Mouse (Mus musculus) frontal cortex, postnatal 36 days (tissue): Measurements from ENCODE around the gene Gk.

Source experiments
- DNase-seq, 2 experiments: peaks; one replicate each; pipeline ENCODE4 v3.0.0; 2022; ENCODE audit warnings: low spot score in 2 of 2

Gene Gk

GRCm38 (mm10) chrX:85776544-85777087 lies at the start of gene Gk:
TSS of gene Gk (minus strand) at chrX:85776819.
- DNase-seq, result peak; percentile 94 to 96

- no peak for DNase-seq
Measured at GRCm38 (mm10) chrX:85804706-85805376, 28.2 kb upstream of the Gk start.

- no peak for DNase-seq
Measured at GRCm38 (mm10) chrX:85803006-85803405, 26.4 kb upstream of the Gk start.

DNA sequence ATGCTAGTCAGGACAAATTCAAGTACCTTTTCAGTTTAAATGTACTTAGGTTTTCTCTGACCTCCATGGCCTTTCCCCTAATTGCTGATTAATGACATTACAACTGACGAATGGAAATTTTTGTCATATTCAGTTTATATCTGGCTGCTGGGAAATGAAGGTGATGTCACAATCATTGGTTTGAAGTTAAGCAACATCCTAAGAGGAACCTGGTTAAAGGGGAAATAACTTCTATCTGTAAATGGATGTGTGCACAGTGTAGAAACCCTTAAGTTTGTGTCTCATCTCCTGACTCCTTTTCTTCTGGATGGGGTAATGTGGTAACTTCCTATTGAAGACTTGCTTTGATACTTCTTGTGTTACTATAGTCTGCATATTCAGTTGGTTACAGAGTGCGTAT lies 20.8 kb upstream of the Gk start:
- no peak for DNase-seq

DNA sequence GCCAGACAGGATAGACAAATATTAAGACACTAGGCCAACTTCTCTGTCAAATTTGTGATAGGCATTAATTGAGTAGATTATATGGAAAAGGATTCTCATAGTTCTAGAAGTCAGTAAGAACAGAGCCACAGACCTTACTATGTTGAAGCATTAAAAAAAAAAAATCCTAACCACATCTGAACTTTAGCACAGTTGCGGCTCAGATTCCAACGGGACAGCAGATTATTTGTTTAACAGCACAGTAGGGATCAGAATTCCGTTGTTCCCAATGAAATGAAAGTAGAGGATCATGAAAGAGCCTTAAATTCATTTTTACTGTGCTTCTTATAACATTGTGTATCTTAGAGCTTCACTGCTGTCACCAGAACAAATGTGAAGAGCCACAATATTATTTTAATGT lies 1.7 kb upstream of the Gk start:
- no peak for DNase-seq

GRCm38 (mm10) chrX:85777141-85777540 lies 522 bp upstream of the Gk start:
- DNase-seq, result no peak

DNA sequence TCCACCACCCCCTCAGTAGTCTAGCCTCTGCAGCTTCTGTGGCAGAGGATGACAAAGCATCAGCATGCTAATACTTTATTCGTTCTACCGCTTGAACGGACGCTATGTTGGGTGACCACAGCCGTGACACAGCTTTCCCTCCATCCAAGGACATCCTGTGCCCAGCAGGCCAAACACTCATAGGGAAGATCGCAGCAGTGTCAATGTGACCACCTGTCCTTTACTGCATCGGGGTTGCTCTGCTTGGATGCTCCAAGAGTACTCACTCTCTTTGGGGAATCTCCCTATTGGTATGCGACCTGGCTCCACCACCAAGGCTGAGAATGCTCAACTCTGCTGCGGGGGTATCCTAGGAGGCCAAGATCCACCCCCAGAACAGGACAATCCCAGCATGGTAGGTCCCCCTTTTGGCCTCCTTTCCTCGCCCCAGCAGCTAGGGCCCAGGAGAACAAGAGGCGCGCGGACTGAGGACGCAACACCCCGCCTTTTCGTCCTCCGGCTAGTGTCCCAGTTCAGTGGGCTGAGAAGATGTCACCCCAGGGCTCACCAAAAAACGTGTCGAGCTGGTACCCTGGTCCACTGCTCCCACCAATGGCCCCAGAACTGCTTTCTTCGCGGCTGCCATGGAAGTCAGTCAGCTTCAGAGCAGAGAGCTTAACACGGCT lies 608 bp downstream of the Gk start:
- DNase-seq, result peak in 1 of 2 experiments; percentile 16

- DNase-seq, result no peak
Measured at GRCm38 (mm10) chrX:85771303-85771702, 5.3 kb downstream of the Gk start.

- DNase-seq, result no peak
Measured at GRCm38 (mm10) chrX:85770747-85771146, 5.9 kb downstream of the Gk start.

DNA sequence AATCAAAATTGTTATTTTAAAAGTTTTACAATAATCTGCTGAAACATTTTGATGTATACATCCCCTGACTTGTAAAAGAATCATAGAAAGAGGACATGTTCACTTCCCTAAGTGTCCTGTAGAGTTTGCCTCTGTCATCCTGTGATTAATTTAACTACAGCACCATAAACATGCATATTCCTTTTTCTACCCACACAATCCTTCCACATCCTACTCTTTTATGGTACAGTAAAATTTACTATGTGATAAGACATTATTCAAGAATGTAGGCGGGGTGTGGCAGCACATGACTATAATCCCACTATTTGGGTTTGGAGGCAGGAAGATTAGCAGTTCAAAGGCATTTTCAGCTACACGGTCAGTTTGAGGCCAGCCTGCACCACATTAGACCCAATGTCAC lies 8.0 kb downstream of the Gk start:
- no peak for DNase-seq

GRCm38 (mm10) chrX:85756005-85756404 lies 20.6 kb downstream of the Gk start:
- no peak for DNase-seq

DNA sequence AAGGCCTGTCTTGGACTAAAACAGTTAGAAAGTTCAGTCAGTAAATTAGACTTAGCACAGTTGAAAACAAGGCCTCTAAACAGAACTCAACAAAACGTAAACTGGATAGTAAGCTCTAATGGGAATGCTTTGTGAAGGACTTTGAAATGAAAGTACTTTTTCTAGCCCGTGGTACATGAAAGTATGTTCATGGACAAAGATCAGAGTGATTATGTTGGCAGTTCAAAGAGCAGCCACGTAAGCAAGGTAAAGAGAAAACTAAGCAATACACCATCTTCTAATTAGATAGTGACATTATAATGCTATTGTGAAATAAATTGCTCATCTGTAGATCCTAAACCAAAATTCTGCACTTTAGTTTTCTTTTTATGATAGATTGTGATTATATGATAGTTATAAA lies 32.8 kb downstream of the Gk start:
- no peak for DNase-seq

GRCm38 (mm10) chrX:85733228-85733627 lies 43.4 kb downstream of the Gk start:
- DNase-seq, result no peak

DNA sequence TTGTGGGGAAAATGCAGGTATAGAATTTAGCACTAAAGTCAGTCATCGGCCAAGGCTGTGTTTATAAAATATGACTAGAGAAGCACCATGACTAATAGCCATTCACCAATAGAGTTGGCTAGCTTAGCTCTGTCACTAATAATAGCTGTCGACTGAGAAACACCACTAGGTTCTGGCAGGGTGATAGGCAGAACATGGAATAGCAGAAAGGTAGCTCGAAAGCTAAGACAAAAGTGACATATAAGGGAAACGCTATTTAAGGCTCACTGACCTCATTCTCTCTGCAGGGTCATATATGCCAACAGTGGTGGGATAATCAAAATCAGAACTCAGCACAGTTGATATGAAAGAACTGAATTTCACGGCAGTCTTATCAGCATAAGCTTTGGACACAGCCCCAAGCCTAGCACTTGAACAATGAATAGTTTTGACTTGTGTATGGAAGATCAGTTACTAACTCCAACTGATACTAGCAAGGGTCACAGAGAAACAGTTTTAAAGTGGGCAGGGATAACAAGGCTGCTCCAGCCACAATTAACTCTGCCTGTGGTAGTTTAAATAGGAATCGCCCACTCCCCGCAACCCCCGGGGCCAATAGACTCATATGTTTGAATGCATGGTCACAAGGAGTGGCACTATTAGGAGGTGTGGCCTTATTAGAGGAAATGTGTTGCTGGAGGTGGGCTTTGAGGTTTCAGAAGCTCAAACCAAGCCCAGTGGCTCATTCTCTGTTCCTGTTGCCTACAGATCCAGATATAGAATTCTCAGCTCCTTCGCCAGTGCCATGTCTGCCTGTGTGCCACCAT lies 45.3 kb downstream of the Gk start:
- DNase-seq, result no peak

- no peak for DNase-seq
Measured at GRCm38 (mm10) chrX:85721226-85721625, 55.4 kb downstream of the Gk start.

GRCm38 (mm10) chrX:85710399-85710798 lies 66.2 kb downstream of the Gk start:
- DNase-seq, result no peak

DNA sequence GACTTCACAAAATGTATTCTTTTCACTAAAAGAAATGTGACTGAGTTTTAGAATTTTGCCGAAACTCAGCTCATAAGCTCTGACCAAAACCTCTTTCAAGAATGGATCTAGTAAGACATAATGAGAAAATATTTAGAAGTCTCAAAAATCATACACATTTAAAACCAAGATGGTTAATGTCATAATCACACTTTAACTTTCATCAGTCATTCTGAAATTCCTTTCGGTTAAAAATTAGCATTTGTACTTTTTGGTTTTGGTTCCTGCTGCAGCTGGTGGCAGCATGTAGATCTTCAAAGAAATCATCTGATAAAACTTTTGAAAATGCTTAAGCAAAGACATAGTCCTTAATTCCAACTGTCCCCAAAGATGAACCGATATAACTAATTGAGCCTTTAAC lies 70.9 kb downstream of the Gk start:
- DNase-seq, result no peak

GRCm38 (mm10) chrX:85683723-85684122 lies 92.9 kb downstream of the Gk start:
- no peak for DNase-seq

GRCm38 (mm10) chrX:85682125-85682524 lies 94.5 kb downstream of the Gk start:
- no peak for DNase-seq

DNA sequence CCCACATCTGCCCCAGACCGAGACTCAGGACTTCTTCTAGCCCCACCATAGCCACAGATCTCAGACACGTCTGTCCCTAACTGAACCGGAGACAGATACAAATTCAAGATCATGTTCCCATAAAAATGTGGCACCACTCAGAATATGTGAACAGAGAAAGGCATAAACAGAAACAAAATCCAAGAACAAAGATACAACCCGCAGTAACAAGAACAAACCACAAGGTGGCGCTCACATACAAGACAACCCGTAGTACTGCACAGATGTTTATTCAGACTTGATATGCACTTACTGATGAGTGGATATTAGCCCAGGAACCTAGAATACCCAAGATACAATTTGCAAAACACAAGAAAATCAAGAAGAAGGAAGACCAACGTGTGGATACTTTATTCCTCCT lies 99.8 kb downstream of the Gk start:
- peak; percentile 5 to 43 for DNase-seq
